Mouse (Mus musculus) MEL (cell line): ENCODE data around the gene Irf4. TPM values are rescaled to one million over a fixed set of nuclear protein-coding genes. Genes with fewer than 3 reads are reported as not detected.

Experiments
- DNase-seq: peaks from one replicate; pipeline ENCODE4 v3.0.0; 2011; ENCODE audit warnings: low read depth, low spot score
- H3K27ac ChIP-seq: 2 replicates; pipeline ENCODE4 v1.5.1; 2012; ENCODE audit warnings: low read depth, mild to moderate bottlenecking, control low read depth, low read length, moderate library complexity; ENCODE audit not compliant: control insufficient read depth
- H3K27me3 ChIP-seq, 2 experiments: fragments of 150-350 bp in 1 of 2; sonication (generic) in 1 of 2; 2 replicates each; pipeline ENCODE4 v1.6.1; 2012; ENCODE audit warnings: low read length in 2 of 2, mild to moderate bottlenecking in 2 of 2, improper control_type of control experiment in 1 of 2, moderate library complexity in 1 of 2; ENCODE audit not compliant: insufficient read depth in 2 of 2, control insufficient read depth in 1 of 2
- H3K36me3 ChIP-seq, 2 experiments: 2 replicates each; pipeline ENCODE4 v1.6.1; 2012 to 2014; ENCODE audit warnings: low read length in 2 of 2, improper control_type of control experiment in 1 of 2, inconsistent platforms in 1 of 2, mild to moderate bottlenecking in 1 of 2; ENCODE audit not compliant: insufficient read depth in 2 of 2, control insufficient read depth in 1 of 2
- H3K4me1 ChIP-seq, 2 experiments: fragments of 150-350 bp in 1 of 2; sonication (generic) in 1 of 2; 2 replicates each; pipeline ENCODE4 v1.6.1; 2012; ENCODE audit warnings: low read length in 2 of 2, improper control_type of control experiment in 1 of 2, mild to moderate bottlenecking in 1 of 2; ENCODE audit not compliant: insufficient read depth in 2 of 2, control insufficient read depth in 1 of 2
- H3K4me3 ChIP-seq, 2 experiments: fragments of 150-350 bp in 1 of 2; sonication (generic) in 1 of 2; 2 replicates each; pipeline ENCODE4 v1.5.1; 2012; ENCODE audit warnings: low read depth in 2 of 2, low read length in 2 of 2, mild to moderate bottlenecking in 2 of 2, moderate library complexity in 2 of 2, control low read depth in 1 of 2, improper control_type of control experiment in 1 of 2; ENCODE audit not compliant: control insufficient read depth in 1 of 2, insufficient read depth in 1 of 2
- H3K79me2 ChIP-seq: 2 replicates; pipeline ENCODE4 v1.6.1; 2012; ENCODE audit warnings: mild to moderate bottlenecking, low read length, moderate library complexity; ENCODE audit not compliant: control insufficient read depth, poor library complexity, insufficient read depth
- H3K9ac ChIP-seq: 2 replicates; pipeline ENCODE4 v1.6.1; 2012; ENCODE audit warnings: low read depth, mild to moderate bottlenecking, control low read depth, low read length, moderate library complexity; ENCODE audit not compliant: control insufficient read depth, poor library complexity, severe bottlenecking
- H3K9me3 ChIP-seq: fragments of 150-350 bp; sonication (generic); replicated peaks from 2 replicates; pipeline ENCODE4 v1.6.1; 2012; ENCODE audit warnings: mild to moderate bottlenecking, low read length, improper control_type of control experiment, moderate library complexity; ENCODE audit not compliant: insufficient read depth
- BHLHE40 ChIP-seq: IDR thresholded peaks from 2 replicates; pipeline ENCODE4 v1.6.1; 2012; ENCODE audit warnings: low read depth, mild to moderate bottlenecking, inconsistent platforms, low read length, improper control_type of control experiment, borderline replicate concordance
- CHD1 ChIP-seq: IDR thresholded peaks from 2 replicates; pipeline ENCODE4 v1.6.1; 2012; ENCODE audit warnings: low read depth, mild to moderate bottlenecking, inconsistent platforms, low read length, improper control_type of control experiment
- E2F4 ChIP-seq: IDR thresholded peaks from 2 replicates; pipeline ENCODE4 v1.6.1; 2011; ENCODE audit warnings: low read depth, low read length, improper control_type of control experiment, borderline replicate concordance
- ETS1 ChIP-seq: IDR thresholded peaks from 2 replicates; pipeline ENCODE4 v1.6.1; 2012; ENCODE audit warnings: low read depth, mild to moderate bottlenecking, inconsistent platforms, low read length, improper control_type of control experiment, moderate library complexity
- GABPA ChIP-seq: IDR thresholded peaks from 2 replicates; pipeline ENCODE4 v1.6.1; 2012; ENCODE audit warnings: low read depth, mild to moderate bottlenecking, inconsistent platforms, low read length, improper control_type of control experiment, moderate library complexity
- GATA1 ChIP-seq: IDR thresholded peaks from 2 replicates; pipeline ENCODE4 v1.6.1; 2011; ENCODE audit warnings: low read depth, low read length, improper control_type of control experiment
- HCFC1 ChIP-seq: IDR thresholded peaks from 2 replicates; pipeline ENCODE4 v1.6.1; 2012; ENCODE audit warnings: low read depth, mild to moderate bottlenecking, inconsistent platforms, low read length, improper control_type of control experiment, moderate library complexity
- KAT2A ChIP-seq: conservative IDR thresholded peaks from 2 replicates; pipeline ENCODE4 v1.6.1; 2012; ENCODE audit warnings: low read depth, low read length, improper control_type of control experiment, inconsistent platforms
- MAX ChIP-seq: IDR thresholded peaks from 2 replicates; pipeline ENCODE4 v1.6.1; 2011; ENCODE audit warnings: low read length, improper control_type of control experiment
- MXI1 ChIP-seq: IDR thresholded peaks from 2 replicates; pipeline ENCODE4 v1.6.1; 2011; ENCODE audit warnings: mild to moderate bottlenecking, low read depth, low read length, improper control_type of control experiment
- MYB ChIP-seq: IDR thresholded peaks from 2 replicates; pipeline ENCODE4 v1.6.1; 2011; ENCODE audit warnings: mild to moderate bottlenecking, low read depth, low read length, improper control_type of control experiment
- NRF1 ChIP-seq: IDR thresholded peaks from 2 replicates; pipeline ENCODE4 v1.6.1; 2014; ENCODE audit warnings: low read depth, mild to moderate bottlenecking, inconsistent platforms, low read length, improper control_type of control experiment, moderate library complexity; ENCODE audit not compliant: poor library complexity, insufficient read depth, severe bottlenecking
- POLR2A ChIP-seq, 2 experiments: IDR thresholded peaks; 2 replicates each; pipeline ENCODE4 v1.6.1; 2011 to 2012; ENCODE audit warnings: low read length in 2 of 2, mild to moderate bottlenecking in 2 of 2, control low read depth in 1 of 2, improper control_type of control experiment in 1 of 2, low read depth in 1 of 2, moderate library complexity in 1 of 2; ENCODE audit not compliant: control insufficient read depth in 1 of 2, insufficient read depth in 1 of 2, poor library complexity in 1 of 2
- POLR2AphosphoS5 ChIP-seq: IDR thresholded peaks from 2 replicates; pipeline ENCODE4 v1.6.1; 2012; ENCODE audit warnings: low read depth, borderline replicate concordance, mild to moderate bottlenecking, inconsistent platforms, low read length, moderate library complexity, mixed read lengths
- SMC3 ChIP-seq: IDR thresholded peaks from 2 replicates; pipeline ENCODE4 v1.6.1; 2011; ENCODE audit warnings: low read depth, low read length, improper control_type of control experiment
- TAL1 ChIP-seq: IDR thresholded peaks from 2 replicates; pipeline ENCODE4 v1.6.1; 2012; ENCODE audit warnings: mild to moderate bottlenecking, inconsistent platforms, low read length, moderate library complexity, mixed read lengths
- UBTF ChIP-seq: IDR thresholded peaks from 2 replicates; pipeline ENCODE4 v1.6.1; 2012; ENCODE audit warnings: low read depth, mild to moderate bottlenecking, inconsistent platforms, low read length, improper control_type of control experiment, moderate library complexity, borderline replicate concordance; ENCODE audit not compliant: insufficient read depth
- USF1 ChIP-seq: IDR thresholded peaks from 2 replicates; pipeline ENCODE4 v1.6.1; 2014; ENCODE audit warnings: low read depth, mild to moderate bottlenecking, inconsistent platforms, low read length, improper control_type of control experiment, moderate library complexity
- USF2 ChIP-seq, 2 experiments: IDR thresholded peaks; 2 replicates each; pipeline ENCODE4 v1.6.1; 2011 to 2012; ENCODE audit warnings: improper control_type of control experiment in 2 of 2, low read length in 2 of 2, borderline replicate concordance in 1 of 2, inconsistent platforms in 1 of 2, low read depth in 1 of 2, mild to moderate bottlenecking in 1 of 2; ENCODE audit not compliant: insufficient read depth in 1 of 2
- ZC3H11A ChIP-seq: IDR thresholded peaks from 2 replicates; pipeline ENCODE4 v1.6.1; 2012; ENCODE audit warnings: low read depth, mild to moderate bottlenecking, inconsistent platforms, low read length, improper control_type of control experiment
- ZKSCAN1 ChIP-seq: IDR thresholded peaks from 2 replicates; pipeline ENCODE4 v1.6.1; 2012; ENCODE audit warnings: low read depth, mild to moderate bottlenecking, inconsistent platforms, low read length, improper control_type of control experiment, moderate library complexity
- ZNF384 ChIP-seq: IDR thresholded peaks from 2 replicates; pipeline ENCODE4 v1.6.1; 2012; ENCODE audit warnings: low read depth, mild to moderate bottlenecking, inconsistent platforms, low read length, improper control_type of control experiment
- polyA plus RNA-seq, 2 experiments: library from polyadenylated mRNA; stranded (reverse) in 1 of 2; unstranded in 1 of 2; fragments of >175 nt in 1 of 2; fragments of >200 nt in 1 of 2; gene quantifications; 2 replicates each; pipeline versions ENCODE4 v1.2.1 to v1.2.4; 2012; ENCODE audit warnings: low replicate concordance in 2 of 2, low read depth in 1 of 2; ENCODE audit not compliant: insufficient read length in 2 of 2, insufficient read depth in 1 of 2, missing spikeins in 1 of 2
- total RNA-seq: library from RNA; depleted of rRNA; stranded (reverse); fragments of 300-350 nt; gene quantifications from 2 replicates; pipeline ENCODE4 v1.2.3, GENCODE M21; 2012

Irf4 gene
- total and polyA plus RNA-seq, 3 experiments, result not detected

- DNase-seq, result no peak
- Histone ChIP-seq H3K27ac (no peak overlapping the region), H3K79me2 (no peaks in the 10 kb centered on the region), H3K27me3 (no peaks in the 10 kb centered on the region), H3K9me3 (no peaks in the 10 kb centered on the region), H3K4me1 (no peaks in the 10 kb centered on the region), H3K4me3 (no peak overlapping the region), H3K36me3 (no peaks in the 10 kb centered on the region), H3K9ac (no peak overlapping the region)
- no peak for TF ChIP-seq ETS1
- no peak for TF ChIP-seq MXI1
- no peak for TF ChIP-seq HCFC1
- no peak for TF ChIP-seq POLR2AphosphoS5
- no peak for TF ChIP-seq E2F4
- TF ChIP-seq BHLHE40, result no peak
- no peak for TF ChIP-seq ZKSCAN1
Observed at GRCm38 (mm10) chr13:30738310-30738840, 10.7 kb upstream of the Irf4 start.

DNA sequence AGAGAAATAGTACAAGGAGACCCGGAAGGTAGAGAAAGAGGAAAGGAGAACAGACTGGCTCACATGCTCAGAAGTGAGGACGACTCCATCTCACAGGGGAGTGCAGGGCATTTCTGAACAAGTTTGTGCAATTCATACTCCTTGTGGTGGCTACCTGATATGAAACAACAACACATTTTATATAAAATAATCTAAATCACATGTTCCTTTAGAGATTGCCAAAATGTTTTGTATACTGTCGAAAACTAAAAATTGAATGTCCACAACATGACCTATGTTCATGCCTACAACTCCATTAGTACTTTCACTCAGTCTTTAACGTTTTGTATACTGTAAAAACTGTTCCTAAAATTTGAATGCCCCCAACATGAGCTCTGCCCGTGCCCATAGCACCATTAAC, 7.9 kb upstream of the Irf4 start:
- H3K4me3 ChIP-seq, result no peak overlapping the region
- no peak overlapping the region for H3K9ac ChIP-seq
- no peak for DNase-seq
- no peak overlapping the region for H3K27ac ChIP-seq
- no peak for TF ChIP-seq SMC3
- no peak for TF ChIP-seq GABPA
- no peak for TF ChIP-seq POLR2A (IDR thresholded peaks at IDR 0.05; ENCODE audit: control insufficient read depth in 1 of 2, insufficient read depth in 1 of 2, low read depth in 1 of 2, low read length in 2 of 2, poor library complexity in 1 of 2)
- no peak for TF ChIP-seq HCFC1
- no peak for TF ChIP-seq BHLHE40
- TF ChIP-seq ZC3H11A, result no peak
- TF ChIP-seq E2F4, result no peak
- TF ChIP-seq USF1, result no peak
- no peak for TF ChIP-seq CHD1
- no peak for TF ChIP-seq ZNF384
- H3K36me3 ChIP-seq, result no peaks in the 10 kb centered on the region
- H3K4me1 ChIP-seq, result no peaks in the 10 kb centered on the region
- H3K27me3 ChIP-seq, result no peaks in the 10 kb centered on the region
- no peaks in the 10 kb centered on the region for H3K9me3 ChIP-seq
- H3K79me2 ChIP-seq, result no peaks in the 10 kb centered on the region

DNA sequence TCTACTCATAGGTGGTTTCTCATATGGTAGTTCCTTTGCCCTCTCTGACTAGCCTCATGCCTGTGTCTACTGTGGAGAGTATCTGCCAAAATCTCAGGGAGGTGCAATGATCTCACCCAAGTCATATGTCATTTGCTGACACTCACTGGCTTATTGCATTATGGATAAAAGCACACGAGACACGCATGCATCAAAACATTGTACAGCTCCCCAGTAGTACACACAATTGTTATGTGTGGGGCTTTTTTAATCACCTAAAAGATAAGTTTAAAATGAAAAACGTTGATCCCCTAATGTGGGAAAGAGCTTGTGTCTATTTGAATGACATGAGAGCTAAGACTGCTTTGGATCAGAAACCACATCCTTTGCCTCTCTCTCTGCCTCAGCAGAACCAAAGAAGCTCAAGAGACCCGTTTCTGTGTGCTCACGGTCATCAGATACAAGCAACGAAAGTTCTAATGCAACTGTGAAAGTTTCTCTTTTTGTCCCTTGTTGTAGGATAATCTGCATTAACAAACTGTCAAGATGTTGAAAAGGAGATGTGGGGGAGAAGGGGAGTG, 6.5 kb upstream of the Irf4 start:
- Histone ChIP-seq H3K27me3 (no peaks in the 10 kb centered on the region), H3K27ac (no peak overlapping the region), H3K9ac (no peak overlapping the region), H3K4me3 (no peak overlapping the region), H3K36me3 (no peaks in the 10 kb centered on the region), H3K9me3 (no peaks in the 10 kb centered on the region), H3K79me2 (no peaks in the 10 kb centered on the region), H3K4me1 (no peaks in the 10 kb centered on the region)
- DNase-seq, result no peak
- TF ChIP-seq MYB, result no peak
- TF ChIP-seq KAT2A, result no peak
- no peak for TF ChIP-seq NRF1
- no peak for TF ChIP-seq POLR2A (IDR thresholded peaks at IDR 0.05; ENCODE audit: control insufficient read depth in 1 of 2, insufficient read depth in 1 of 2, low read depth in 1 of 2, low read length in 2 of 2, poor library complexity in 1 of 2)
- TF ChIP-seq TAL1, result no peak
- no peak for TF ChIP-seq HCFC1
- no peak for TF ChIP-seq ETS1
- TF ChIP-seq MAX, result no peak
- TF ChIP-seq GATA1, result no peak
- no peak for TF ChIP-seq UBTF
- no peak for TF ChIP-seq POLR2AphosphoS5
- no peak for TF ChIP-seq MXI1
- TF ChIP-seq USF2 (IDR thresholded peaks at IDR 0.05; ENCODE audit: borderline replicate concordance in 1 of 2, insufficient read depth in 1 of 2, low read depth in 1 of 2, low read length in 2 of 2), result no peak
